18 mouse cellular contexts compared by ENCODE assay signal in the genomic region with DNA sequence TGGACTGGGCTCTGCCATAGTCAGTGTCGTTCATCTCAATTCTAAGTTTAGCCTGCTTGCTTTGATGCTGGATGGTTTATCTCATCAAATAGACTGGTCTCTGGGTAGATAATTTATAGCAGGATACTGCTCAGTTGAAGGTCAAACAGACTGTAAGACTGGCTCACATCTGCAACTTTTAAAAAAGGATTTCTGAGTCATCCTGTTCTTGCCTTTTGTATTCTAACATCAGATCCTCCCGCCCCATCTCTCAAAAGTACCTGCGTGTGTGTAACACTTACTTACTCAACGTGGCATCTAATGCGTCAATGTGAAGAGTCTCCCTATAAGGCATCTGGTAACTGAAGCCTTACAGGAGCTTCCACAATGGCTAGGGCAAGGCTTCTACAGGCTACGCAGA.
"Had no signal": no experiment of that assay in that cellular context is flagged by ENCODE, and none has a peak within 500 bp of the region (broad histone marks: within the 10 kb centered on the region; RNA-seq: fewer than 3 reads in every experiment).

No protein-coding gene starts in this region.

- H3K9me3 ChIP-seq: limb, embryonic 10.5 days; limb, embryonic 13.5 days; liver, embryonic 15.5 days had no signal

- H3K4me3 ChIP-seq: limb, embryonic 10.5 days; limb, embryonic 13.5 days; liver, embryonic 15.5 days had no signal

- H3K4me2 ChIP-seq: limb, embryonic 13.5 days; liver, embryonic 15.5 days; midbrain, embryonic 11.5 days had no signal

- H3K4me1 ChIP-seq: limb, embryonic 10.5 days had no signal

- H3K9ac ChIP-seq: limb, embryonic 13.5 days; liver, embryonic 15.5 days had no signal

- H3K27ac ChIP-seq: limb, embryonic 10.5 days; limb, embryonic 13.5 days; liver, embryonic 15.5 days; stomach, postnatal 0 days had no signal

- H3K27me3 ChIP-seq: limb, embryonic 13.5 days; liver, embryonic 15.5 days had no signal

- DNase-seq: kidney, adult 9 months; kidney, postnatal 14 days; kidney, postnatal 4 days; lung, adult 2 months; lung, postnatal 14 days; lung, postnatal 4 days; midbrain, embryonic 14.5 days; right cerebral cortex, adult 18-20 months; right cerebral cortex, postnatal 14 days; right cerebral cortex, postnatal 4 days; thymus, adult 2 months; thymus, postnatal 14 days; thymus, postnatal 4 days had no signal
